Mouse (Mus musculus) liver (tissue): ENCODE measurements around the gene Gm49380.

Source experiments
- DNase-seq: peaks from one replicate; pipeline ENCODE4 v3.0.0-alpha.2; 2020; ENCODE audit warnings: mixed read lengths

Gm49380 gene

DNA sequence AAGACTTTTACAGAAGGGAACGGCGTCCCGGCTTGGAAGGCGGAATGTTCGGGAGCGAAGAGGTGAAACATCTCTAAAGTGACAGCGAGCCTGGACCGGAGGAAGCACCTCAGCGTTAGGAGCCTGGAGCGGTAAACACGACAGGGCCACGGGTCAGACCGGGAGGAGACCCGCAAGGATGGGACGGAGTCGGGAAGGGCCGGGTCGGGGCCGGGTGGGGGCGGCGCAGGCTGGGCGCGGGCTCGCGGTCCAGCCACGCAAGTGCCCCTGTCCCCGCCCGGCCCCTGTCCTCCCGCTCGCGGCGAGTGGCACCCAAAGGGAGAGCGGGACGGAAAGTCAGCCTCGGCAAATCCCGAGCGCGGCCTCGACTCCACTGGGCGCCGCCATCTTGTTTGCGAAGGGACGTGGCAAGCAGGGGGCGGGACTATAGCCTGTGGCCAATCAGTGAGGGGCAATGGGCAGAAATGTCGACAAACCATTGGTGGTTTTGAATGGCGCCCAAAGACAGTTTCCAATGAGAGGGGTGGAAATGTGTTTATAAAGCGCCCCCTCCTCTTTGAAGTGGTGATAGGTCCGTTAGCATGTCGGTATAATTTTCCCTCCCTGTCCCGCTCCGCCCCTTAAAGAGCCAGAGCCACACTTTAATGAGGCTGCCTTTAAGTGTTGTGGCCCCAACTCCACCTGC, at the start of gene Gm49380, which contains the start of gene Rnf26:
Gene Gm49380 (minus strand): TSS at position 396 of the 685 bp plus-strand sequence.
Gene Rnf26 (minus strand): TSS at position 413 of the 685 bp plus-strand sequence.
- peak; percentile 95 for DNase-seq

- no peak for DNase-seq
Observed at GRCm38 (mm10) chr9:44159886-44160285, 46.6 kb upstream of the Gm49380 start.

DNA sequence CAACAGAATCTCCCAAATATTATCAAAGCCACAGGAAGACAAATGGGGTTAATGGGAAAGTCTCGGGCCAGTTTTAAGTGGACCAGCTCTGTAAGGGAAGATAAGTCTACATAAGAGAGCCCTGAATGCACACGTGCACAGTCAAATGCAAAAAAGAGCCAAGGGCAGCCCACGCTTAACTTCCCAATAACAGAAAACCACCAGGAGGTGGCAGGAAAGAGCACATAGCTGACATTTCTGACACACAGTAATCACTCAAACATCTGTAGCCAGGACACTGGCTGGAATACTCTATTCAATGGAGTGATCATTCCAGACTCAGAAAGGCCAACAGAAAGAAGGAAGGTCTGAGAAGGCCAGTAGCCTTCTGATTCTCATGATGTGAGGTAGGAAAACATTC, 34.0 kb upstream of the Gm49380 start:
- DNase-seq, result no peak

- DNase-seq, result no peak
Observed at GRCm38 (mm10) chr9:44144718-44145060, 31.4 kb upstream of the Gm49380 start.

GRCm38 (mm10) chr9:44144023-44144717, 30.9 kb upstream of the Gm49380 start:
- no peak for DNase-seq

GRCm38 (mm10) chr9:44143421-44143820, 30.1 kb upstream of the Gm49380 start:
- no peak for DNase-seq

DNA sequence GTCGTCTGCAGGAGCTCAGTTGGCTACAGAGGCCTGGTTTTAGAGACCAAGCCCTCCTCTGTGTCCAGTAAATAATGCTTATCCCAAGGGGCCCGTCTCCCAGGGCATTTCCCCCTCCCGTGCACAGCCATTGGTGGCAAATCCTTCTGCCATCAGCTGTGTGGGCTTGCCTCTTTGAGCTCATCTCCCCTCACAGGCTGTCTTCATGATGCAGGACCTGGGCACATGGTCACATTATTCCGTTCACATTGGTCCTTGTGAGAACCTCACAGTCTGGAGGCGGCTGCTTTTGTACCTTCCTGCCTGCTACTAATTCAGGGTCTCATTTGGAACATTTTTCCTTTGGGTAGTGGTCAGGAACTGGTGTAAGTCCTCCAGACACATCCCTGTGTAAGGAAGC, 28.7 kb upstream of the Gm49380 start:
- DNase-seq, result no peak

- DNase-seq, result no peak
Observed at GRCm38 (mm10) chr9:44137846-44138245, 24.5 kb upstream of the Gm49380 start.

GRCm38 (mm10) chr9:44135731-44136411, 22.6 kb upstream of the Gm49380 start:
- DNase-seq, result no peak

DNA sequence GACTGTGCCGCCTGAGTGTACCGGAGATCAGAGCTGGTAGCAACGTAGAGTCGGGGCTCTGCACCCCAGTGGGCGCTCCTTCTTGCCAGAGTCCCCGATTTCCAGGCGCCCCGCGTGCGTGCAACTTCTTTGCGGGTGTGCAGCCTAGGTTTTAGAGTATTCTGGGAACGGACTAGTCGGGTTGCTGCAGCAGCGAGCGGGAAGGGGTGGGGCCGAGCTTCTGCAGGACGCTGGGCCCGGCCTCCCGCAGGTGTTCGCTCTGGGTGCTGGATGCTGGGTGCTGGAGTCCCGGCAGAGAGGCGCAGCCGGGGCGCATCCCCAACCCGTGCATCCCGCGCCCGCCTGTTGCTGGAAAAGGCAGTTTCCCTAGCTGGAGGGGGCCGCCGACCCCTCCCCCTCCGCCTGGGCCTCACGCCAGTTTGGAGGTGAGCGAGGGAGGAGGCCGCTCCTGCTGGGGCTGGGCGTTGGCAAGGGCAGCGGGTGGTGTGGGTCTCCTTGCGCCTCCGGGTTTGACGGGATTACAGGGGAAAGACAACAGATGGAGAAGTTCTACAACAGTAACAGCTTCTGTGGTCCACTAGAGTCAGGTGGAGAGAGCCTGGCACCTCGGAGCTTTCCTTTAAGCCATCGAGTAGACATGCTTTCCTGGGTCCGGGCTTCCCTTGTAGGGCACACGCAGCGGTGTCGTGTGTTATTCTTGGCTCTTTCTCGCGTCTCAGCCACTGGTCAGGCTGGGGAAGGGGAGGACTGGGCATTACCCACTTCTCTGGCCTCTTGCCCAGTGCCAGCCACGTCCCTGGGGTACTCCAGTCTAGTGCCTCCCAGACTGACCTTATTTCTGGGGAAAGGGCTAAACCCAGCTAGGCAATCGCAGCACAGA, 21.8 kb upstream of the Gm49380 start:
- peak; percentile 39 for DNase-seq

GRCm38 (mm10) chr9:44134101-44134850, 21.0 kb upstream of the Gm49380 start, which contains the start of gene Mcam:
Mcam (plus strand) TSS chr9:44134469.
- peak; percentile 43 for DNase-seq

GRCm38 (mm10) chr9:44133287-44133686, 20.0 kb upstream of the Gm49380 start:
- DNase-seq, result no peak

- no peak for DNase-seq
Observed at GRCm38 (mm10) chr9:44132200-44132599, 18.9 kb upstream of the Gm49380 start.

DNA sequence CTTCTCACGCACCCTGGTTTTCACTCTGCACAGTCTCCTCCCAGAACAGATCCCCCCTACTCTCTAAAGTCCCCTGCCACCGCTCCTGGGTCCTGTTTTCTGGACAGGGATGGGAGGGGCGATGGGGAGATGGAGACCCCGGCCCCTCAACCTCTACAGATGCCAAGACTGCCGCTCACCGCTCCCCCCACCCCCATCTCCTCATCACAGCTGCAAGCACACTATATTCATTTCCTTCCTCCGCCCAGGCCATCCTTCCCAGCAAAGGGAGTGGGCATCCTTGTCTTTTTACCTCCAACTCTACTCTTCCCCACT, 17.9 kb upstream of the Gm49380 start:
- DNase-seq, result no peak

GRCm38 (mm10) chr9:44130581-44131275, 17.4 kb upstream of the Gm49380 start:
- peak; percentile 34 for DNase-seq

GRCm38 (mm10) chr9:44130034-44130433, 16.7 kb upstream of the Gm49380 start:
- DNase-seq, result peak; percentile 55

- DNase-seq, result no peak
Observed at GRCm38 (mm10) chr9:44129633-44130032, 16.3 kb upstream of the Gm49380 start.

- no peak for DNase-seq
Observed at GRCm38 (mm10) chr9:44127351-44127801, 14.1 kb upstream of the Gm49380 start.

DNA sequence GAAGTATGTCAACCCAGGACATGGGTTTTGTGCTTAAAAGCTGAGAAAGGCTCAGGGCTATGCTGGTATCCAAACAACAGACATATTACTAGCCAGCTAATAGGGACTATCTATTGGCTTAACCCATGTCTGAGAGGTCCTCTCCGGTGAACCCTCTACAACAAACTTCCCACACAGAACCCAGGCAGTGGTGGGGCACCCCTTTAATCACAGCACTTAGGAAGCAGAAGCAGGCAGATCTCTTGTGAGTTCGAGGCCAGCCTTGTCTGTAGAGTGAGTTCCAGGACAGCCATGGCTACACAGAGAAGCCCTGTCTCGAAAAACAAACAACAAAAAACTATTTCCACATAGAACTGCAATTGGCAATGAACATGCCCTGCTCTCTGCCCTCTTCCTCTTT, 13.4 kb upstream of the Gm49380 start:
- no peak for DNase-seq

DNA sequence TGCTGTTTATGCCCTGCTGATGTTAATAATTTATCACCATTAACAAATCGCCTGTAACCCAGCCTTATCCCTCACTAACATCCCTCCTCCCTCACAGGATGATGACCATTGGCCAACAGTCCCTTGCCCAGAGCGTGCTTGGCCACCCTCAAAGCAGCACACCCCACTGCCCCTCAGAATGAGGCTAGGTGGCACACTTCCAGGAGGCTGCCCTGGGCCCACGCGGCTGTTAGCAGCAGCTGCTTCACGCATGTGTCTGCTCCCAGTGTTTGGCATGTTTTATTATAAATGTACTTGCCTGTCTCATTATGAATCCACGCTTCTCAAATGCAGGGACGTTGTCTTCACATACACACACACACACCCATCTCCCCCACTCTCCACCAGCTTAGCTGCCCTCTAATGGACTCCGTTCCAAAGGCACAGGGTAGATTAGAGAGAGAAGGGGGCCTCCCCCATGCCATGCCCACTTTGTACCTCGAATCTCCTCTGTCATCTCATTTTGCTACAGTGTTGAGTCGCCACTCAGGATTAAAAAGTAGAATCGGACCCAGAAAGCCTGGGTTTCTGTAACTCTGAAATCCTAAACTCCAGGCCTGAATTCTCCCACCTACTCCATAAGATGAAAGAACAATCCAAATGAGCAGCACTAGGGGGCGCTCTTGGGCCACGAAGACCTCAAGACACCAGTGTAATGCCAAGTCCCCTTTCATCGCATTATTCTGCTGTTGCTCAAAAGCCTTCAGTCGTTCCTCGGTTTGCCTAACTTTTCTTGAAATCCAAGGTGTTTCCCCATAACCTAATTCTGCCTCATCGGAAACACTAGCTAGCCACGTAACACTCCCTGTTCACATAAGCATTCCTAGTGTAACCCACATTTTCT, 12.5 kb upstream of the Gm49380 start:
- peak; percentile 85 for DNase-seq
